Mouse (Mus musculus) CD4-positive helper T cell, adult 2 months (primary cell): ENCODE results near the gene Fzd10.

ENCODE experiments used
- DNase-seq: peaks from one replicate; pipeline ENCODE4 v3.0.0-alpha.2; 2012; ENCODE audit warnings: low read depth, missing footprints, low spot score

Gene Fzd10

DNA sequence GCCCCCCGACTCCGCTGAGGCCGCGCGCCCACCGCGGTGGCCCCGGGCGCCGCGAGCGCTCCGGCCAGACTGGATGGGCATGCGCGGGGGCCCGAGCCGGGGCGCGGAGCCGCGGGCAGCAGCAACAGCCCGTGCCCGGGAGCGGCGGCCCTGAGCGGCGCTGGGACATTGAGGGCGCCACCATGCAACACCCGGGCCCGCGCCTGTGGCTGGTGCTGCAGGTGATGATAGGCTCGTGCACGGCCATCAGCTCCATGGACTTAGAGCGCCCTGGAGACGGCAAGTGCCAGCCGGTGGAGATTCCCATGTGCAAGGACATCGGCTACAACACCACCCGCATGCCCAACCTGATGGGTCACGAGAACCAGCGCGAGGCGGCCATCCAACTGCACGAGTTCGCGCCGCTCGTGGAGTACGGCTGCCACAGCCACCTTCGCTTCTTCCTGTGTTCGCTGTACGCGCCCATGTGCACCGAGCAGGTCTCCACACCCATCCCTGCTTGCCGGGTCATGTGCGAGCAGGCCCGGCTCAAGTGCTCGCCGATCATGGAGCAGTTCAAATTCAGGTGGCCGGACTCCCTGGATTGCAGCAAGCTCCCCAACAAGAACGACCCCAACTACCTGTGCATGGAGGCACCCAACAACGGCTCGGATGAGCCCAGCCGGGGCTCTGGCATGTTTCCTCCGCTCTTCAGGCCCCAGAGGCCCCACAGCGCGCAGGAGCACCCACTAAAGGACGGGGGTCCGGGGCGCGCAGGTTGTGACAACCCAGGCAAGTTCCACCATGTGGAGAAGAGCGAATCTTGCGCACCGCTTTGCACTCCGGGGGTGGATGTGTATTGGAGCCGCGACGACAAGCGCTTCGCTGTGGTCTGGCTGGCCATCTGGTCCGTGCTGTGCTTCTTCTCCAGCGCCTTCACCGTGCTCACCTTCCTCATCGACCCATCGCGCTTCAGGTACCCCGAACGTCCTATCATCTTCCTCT lies 684 bp downstream of the Fzd10 start:
- DNase-seq, result peak; percentile 8

DNA sequence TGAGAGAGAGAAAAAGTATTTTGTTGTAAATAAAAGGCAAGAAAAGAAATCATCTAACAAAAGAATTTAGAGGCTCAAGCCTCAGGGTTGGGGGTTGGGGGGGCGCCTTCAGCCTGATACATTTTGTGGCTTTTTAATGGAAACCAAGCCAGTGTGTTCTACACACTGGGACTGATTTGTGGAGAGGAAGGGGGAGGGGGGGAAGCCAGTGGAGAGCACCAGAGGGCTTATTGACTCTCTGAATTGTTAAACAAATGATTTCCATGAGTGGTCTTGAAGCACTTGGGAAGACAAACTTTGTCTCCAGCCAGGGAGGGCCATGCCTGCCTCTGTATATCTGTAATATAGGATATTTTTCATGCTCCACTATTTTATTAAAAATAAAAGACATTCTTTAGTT lies 3.0 kb downstream of the Fzd10 start:
- no peak for DNase-seq

DNA sequence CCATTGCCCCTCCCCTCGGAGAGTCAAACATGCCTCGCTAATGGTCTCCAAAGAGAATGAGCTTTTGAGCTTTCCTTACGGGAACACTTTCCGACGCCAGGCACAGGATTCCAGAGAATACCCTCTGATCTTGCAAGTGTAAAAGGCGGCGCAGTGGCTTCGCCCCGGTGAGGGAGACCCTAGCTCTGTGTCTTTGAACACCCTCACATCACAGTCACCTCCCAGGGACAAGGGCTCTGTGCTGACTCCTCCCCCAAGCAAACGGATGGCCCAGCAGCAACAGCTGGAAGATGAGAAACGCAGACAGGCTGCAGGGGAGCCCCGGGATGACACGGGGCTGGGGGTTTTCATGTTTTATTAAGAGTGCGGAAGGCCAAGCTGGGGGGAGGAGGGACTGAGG lies 6.0 kb downstream of the Fzd10 start:
- DNase-seq, result no peak

DNA sequence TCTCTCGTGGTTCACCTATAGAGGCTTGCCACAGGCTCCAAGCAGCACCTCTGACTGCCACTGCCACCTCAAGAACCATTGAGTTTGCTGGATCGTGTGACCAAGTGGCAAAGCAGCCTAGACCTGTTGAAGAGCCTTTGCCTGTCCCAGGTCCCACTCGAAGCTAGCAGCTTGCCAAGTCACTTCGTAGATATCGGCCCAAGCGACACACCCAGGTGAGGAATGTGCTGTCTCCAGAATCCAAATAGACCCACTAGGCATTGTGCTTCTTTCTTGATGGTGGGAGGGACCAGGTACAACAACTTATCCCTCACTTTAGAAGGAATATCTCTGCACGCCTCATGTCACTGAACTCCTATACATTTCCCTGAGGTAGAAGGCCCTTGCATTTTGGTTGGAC lies 8.4 kb downstream of the Fzd10 start:
- DNase-seq, result no peak

DNA sequence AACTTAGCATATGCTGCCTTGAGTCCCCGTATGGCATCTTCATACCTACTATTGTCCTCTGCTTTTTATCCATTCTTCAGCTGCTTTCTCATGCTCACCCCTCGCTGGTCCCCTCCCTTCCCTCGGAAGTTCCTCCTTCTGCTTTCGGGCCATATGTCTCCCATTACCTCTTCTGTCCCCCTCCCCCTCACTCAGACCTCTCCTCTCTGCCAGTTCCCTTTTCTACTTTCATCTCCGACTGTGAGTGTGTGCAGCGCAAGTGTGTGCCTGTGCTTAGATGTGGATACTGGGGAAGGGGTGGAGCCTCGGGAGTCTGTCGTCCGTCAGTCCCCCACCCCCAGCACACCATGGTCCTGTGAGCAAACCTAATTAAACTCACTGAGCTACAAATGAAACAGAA lies 17.0 kb downstream of the Fzd10 start:
- no peak for DNase-seq

DNA sequence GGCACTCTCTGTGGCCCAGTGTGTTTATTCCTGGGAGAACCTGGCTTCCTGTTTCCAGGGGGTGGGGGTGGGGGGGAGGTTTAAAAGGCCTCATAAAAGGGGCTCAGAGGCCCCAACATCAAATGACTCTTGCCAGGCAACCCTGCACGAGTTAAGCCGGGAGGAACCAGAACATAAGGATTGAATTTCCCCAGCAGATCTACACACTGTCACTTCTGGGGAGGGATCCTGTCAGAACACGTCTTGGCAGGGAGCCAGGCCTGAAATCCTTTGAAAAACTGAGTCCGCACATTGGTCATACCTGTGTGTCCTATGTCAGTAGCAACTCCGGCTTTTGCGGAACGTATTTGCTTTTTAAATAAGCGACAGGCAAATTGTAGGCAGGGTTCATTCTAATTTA lies 19.3 kb downstream of the Fzd10 start:
- no peak for DNase-seq

DNA sequence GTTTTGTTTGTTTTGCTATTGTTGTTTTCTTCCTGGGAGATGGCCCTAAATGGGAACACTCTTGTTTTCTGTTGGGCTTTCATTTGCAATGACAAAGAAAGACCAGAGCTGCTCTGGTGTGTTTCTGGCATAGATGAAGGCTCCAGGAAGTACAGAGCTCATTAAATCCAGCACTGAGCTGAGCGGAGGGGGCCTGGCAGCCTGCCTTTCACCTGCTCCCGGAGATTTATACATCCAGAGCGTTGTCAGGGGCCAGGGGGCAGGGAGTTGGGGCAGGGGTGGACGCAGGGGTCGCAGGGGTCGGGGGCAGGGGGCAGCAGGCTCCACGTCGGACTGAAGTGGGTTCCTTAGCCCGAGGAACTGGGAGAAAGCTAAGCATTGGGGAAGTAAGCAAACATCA lies 19.8 kb downstream of the Fzd10 start:
- DNase-seq, result no peak

DNA sequence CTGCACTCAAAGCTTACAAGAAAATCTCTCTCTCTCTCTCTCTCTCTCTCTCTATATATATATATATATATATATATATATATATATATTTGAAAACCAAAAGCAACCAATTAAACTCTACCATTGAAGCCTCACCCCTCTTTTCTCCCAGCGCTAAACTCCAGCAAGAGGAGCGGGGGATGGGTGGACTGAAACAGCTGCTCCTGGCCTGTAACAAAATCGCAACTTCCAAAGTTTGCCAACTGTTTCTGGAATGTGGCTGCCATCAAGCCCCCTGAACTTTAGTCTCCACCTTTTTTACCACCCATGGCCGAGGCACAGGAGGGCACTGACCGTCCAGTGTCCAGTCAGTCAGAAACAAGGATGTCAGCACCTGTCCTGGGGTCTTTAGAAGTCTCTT lies 27.1 kb downstream of the Fzd10 start:
- no peak for DNase-seq

DNA sequence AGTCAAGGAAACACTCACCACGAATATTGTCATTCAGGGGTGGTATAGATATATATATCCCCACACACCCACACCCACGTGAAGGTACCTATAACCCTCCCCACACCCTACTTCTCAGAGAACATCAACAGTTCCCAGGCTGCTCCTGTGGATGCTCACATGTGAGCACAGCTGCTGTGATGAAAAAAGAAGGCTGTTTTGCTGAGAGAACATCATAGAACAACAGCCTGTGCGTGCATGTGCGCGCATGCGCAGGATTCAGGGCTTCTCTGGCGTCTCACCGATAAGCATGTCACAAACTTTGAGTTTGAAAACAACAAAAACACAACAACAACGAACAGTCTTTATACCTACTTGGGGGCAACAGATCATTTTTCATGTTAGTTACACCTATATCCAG lies 36.0 kb downstream of the Fzd10 start:
- no peak for DNase-seq

DNA sequence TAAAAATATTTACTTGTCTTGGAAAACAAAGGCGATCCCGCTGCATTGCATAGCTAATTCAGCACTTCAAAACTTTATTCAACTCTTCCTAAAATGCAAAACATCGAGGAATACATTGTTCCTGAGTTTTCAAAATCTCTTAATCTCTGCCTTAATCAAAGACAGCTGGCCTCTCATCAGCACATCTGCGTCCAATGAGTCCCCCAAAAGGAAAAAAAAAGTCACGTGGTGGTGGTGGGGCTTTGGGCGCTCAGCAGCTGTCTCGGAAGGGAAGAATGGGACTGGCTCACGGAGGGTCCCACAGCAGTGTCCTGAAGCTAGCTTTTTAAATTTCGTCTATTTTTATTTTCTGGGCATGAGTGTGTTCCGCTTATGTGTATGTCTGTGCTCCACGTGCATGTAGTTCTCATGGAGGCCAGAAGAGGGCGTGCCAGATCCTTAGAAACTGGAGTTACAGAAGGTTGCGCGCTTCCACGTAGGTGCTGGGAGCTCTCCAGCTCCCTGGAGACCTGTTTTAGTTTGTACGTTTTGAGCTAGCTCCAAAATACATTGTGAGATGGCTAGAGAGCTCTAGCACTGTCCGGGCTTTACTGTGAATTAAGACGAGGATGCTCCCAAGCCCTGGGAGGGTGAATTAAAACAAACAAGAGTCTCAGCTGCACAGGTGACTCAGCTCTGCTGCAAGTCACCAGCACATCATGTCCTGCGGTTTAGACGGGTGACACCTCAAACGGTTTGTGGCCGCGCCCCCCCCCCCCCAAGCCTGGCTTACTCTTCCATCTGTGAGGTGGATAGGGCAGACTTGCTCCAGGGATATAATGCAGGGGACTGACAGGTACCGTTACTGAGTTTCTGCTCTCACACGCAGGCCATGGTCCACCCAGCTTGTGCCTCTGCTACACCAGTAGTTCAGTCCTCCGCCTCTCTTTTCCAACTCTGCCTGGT lies 36.7 kb downstream of the Fzd10 start:
- no peak for DNase-seq

DNA sequence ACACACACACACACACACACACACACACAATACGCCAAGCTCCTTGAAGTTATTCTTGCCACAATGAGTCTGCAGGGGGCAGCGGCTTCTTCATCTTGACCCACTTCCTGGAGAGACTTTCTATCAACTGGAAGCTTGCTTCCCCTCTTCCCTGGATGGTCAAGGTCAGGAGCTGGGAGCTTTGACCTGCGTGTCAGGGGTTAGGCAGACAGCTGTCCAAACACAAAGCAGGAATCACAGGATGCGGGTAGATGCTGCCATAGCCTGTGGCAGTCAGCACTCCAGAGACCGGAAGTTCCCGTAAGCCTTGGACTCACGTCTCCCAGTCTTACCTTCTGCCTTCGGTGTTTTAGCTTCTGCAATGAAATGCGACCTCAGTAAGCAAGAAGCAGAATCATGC lies 38.1 kb downstream of the Fzd10 start:
- DNase-seq, result no peak

DNA sequence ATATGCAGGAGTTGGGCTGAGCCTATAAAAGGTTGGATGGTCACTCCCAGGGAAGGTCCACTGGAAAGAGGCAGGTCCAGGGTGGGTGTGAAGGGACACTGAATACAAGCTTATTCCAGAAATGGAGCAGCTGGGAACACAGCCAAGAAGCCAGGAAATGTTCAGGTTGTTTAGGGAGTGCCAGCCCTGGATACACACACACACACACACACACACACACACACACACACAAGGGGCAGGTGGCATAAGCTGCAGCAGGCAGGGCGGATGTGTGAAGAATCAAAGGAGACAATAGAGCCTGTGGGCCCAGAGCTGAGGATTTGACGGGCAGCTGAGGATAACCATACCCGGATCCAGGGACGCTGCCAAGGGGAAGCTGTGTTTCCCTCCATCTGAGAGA lies 42.4 kb downstream of the Fzd10 start:
- no peak for DNase-seq

DNA sequence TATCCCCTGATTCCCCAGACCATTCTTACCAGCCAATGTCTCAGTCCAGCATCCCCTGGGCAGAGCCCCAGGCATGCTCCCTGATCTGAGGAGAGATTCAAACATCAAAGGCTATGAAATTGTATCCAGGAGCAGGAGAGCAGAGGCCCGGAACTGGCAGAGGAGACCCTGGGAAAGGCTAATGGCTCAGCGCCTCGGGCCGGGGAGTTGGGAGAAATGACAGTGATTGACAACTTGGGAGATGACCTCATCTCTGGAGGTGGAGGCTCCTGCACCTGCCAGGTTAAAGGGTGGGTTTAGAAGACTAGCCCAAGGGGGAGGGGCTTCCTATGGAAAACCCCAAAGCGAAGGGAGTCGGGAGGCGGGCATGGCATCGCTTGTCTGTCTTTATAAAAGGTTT lies 45.1 kb downstream of the Fzd10 start:
- no peak for DNase-seq

DNA sequence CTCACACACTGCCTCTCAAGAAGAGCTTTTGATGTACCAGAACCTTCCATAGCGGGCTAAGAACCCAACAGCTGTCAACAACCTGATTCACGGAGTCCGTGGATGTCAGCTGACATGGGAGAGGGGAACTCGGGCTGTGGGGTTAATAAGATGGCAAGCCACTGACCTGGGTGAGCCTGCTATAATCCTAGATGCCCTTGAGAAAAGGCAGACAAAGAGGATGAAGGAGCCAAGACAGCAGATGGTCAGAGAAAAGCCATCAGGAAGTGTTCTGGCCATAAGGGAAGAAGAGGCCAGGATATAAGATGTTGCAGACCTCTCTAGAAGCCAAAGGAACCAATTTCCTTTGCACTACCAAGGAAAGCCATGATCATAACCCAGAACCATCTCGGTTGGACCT lies 45.6 kb downstream of the Fzd10 start:
- DNase-seq, result no peak

DNA sequence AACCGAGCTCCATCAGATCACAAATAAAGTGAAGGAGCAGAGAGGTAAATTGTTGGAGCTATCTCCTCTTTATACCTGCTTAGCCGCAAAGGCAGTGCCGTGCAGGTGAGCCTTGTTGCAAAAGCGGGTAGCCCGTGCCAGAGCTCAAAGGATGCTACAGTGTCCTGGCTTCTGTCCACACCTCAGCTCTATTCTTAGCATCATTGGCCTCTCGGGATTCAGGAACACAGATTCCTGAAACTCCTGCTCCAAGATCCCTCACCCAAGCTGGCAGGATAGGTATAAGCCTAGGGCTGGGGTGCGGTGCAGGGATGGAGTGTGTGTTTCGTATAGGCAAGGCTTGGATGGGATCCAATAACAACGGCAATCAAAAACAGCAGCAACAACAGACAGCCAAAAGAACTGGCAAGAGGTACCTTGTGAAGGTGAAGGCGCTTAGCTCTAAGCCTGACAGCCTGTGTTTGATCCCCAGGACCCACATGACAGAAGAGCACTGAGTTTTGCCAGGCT lies 46.6 kb downstream of the Fzd10 start:
- no peak for DNase-seq

DNA sequence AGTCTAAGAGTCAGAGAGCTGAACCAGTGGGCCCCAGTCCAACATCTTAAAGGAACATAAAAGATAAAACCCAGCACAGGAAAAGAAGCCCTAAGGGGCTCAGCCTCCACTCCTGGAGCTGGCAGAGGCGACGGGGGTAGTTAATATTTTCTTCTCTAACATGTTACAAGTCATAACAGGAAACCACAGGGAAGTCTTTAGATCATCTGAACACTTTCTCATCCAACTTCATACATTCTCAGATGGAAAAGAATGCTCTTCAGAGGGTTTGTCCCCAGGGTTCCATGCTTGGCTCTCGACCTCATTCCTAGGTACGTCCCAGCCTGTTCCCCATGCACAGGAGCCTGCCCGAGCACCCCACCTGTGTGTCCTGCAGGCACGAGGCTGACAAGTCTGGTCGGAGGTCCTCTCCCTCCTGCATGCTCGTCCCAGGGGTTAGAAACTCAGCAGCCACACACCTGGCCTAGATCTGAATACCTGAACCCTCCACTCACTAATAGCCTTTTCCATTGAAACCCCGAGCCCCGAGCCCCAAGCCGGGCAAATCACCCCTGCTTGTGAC lies 48.8 kb downstream of the Fzd10 start:
- no peak for DNase-seq
